In the genomic region with DNA sequence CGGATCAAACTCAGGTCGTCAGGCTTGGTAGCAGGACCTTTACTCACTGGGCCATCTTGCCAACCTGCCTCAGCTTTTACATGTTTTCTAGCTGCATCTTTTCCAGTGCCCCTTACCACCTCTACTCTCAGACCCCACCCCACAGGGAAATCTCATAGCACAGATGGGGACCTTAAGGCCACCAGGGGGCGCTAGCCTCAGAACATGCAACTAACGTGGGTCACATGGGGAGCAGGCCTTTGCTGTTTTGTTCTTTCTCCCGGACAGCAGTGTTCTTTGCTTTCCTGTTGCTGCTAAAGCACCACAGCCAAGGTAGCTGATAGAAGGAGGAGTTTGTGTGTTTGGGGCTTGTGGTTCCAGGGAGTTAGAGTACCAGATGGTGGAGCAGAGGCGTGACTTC, we compare ENCODE assay signal across 10 mouse cellular contexts. TPM values are rescaled to one million over a fixed set of nuclear protein-coding genes. Genes with fewer than 3 reads are reported as not detected.
DNase-seq lines count a peak whose midpoint lies in the region; ATAC-seq lines count a peak whose summit lies in the region.
"Had no signal": no experiment of that assay in that cellular context is flagged by ENCODE, and none has a peak within 500 bp of the region (broad histone marks: within the 10 kb centered on the region; RNA-seq: fewer than 3 reads in every experiment).

No protein-coding gene starts in this region.

- ATAC-seq in hindbrain, embryonic 11.5 days (ENCODE audit: low FRiP score), result no peak
- ATAC-seq in hindbrain, embryonic 13.5 days (ENCODE audit: low FRiP score), result no peak
- peak; percentile 47; the same call in 1 of the 2 replicates for ATAC-seq in monocyte, adult 5-6 weeks (replicated peaks; ENCODE audit: insufficient number of reproducible peaks, low FRiP score, low TSS enrichment, poor library complexity, severe bottlenecking)

- no peaks in the 10 kb centered on the region for H3K9me3 ChIP-seq in hindbrain, embryonic 11.5 days (ENCODE audit: control insufficient read depth, low read length)
- no peaks in the 10 kb centered on the region for H3K9me3 ChIP-seq in hindbrain, embryonic 13.5 days
- H3K9me3 ChIP-seq: limb, embryonic 15.5 days had no signal

- H3K27ac ChIP-seq in hindbrain, embryonic 11.5 days (ENCODE audit: low read depth, low read length), result no peak overlapping the region
- H3K27ac ChIP-seq in hindbrain, embryonic 13.5 days, result no peak overlapping the region
- H3K27ac ChIP-seq: limb, embryonic 15.5 days had no signal

- H3K9ac ChIP-seq in hindbrain, embryonic 11.5 days (ENCODE audit: low read depth, low read length), result no peak overlapping the region
- no peak overlapping the region for H3K9ac ChIP-seq in hindbrain, embryonic 13.5 days
- H3K9ac ChIP-seq: limb, embryonic 15.5 days had no signal

- H3K27me3 ChIP-seq in hindbrain, embryonic 11.5 days (ENCODE audit: control insufficient read depth, insufficient read depth, low read length), result no peaks in the 10 kb centered on the region
- no peaks in the 10 kb centered on the region for H3K27me3 ChIP-seq in hindbrain, embryonic 13.5 days
- H3K27me3 ChIP-seq: limb, embryonic 15.5 days had no signal

- no peak overlapping the region for H3K4me3 ChIP-seq in hindbrain, embryonic 11.5 days (ENCODE audit: low read depth, low read length)
- no peak overlapping the region for H3K4me3 ChIP-seq in hindbrain, embryonic 13.5 days
- H3K4me3 ChIP-seq: erythroblast, embryonic 14.5 days; limb, embryonic 15.5 days had no signal

- H3K36me3 ChIP-seq in hindbrain, embryonic 11.5 days (ENCODE audit: control insufficient read depth, insufficient read depth, low read length), result no peaks in the 10 kb centered on the region
- H3K36me3 ChIP-seq in hindbrain, embryonic 13.5 days, result no peaks in the 10 kb centered on the region

- H3K4me2 ChIP-seq in hindbrain, embryonic 11.5 days (replicated peaks; ENCODE audit: low read depth, low read length), result no peak overlapping the region
- no peak overlapping the region for H3K4me2 ChIP-seq in hindbrain, embryonic 13.5 days
- H3K4me2 ChIP-seq: limb, embryonic 15.5 days had no signal

- H3K4me1 ChIP-seq in hindbrain, embryonic 11.5 days (replicated peaks; ENCODE audit: control insufficient read depth, insufficient read depth, low read length), result no peaks in the 10 kb centered on the region
- H3K4me1 ChIP-seq in hindbrain, embryonic 13.5 days (replicated peaks), result no peaks in the 10 kb centered on the region
- H3K4me1 ChIP-seq: limb, embryonic 15.5 days had no signal

- 48% methylated on average over 6 of the region's 6 CpGs for WGBS in hindbrain, embryonic 11.5 days
- 51% methylated on average over 6 of the region's 6 CpGs for WGBS in hindbrain, embryonic 13.5 days

- DNase-seq in hindbrain, embryonic 11.5 days (ENCODE audit: low spot score), result peak; percentile 67
- DNase-seq in A20 (ENCODE audit: low read depth, low spot score) (peak; percentile 66), R1 (ENCODE audit: low read depth, low spot score) (peak; percentile 90)
- DNase-seq in cerebellum, postnatal 36 days, result peak; percentile 20 to 32
- DNase-seq in kidney, postnatal 10 days, result peak; percentile 71
- peak; percentile 42 to 83 for DNase-seq in thymus, postnatal 10 days (ENCODE audit: low spot score in 2 of 2)

RNA-seq across cellular contexts. Expression of a gene that starts 23.3 kb away (rescaled TPM):
- polyA plus RNA-seq in hindbrain, embryonic 11.5 days (2014; fragmentation: Nextera tagmentation; extraction: Ambion mirVana), result 1.1 and 2.9 TPM in 2 replicates
- polyA plus RNA-seq in hindbrain, embryonic 13.5 days (2015; fragmentation: Nextera tagmentation; extraction: Ambion mirVana), result 1.6 and 1.7 TPM in 2 replicates
- 15.6 to 41.4 TPM (median 18.2 TPM) in 3 replicates for total RNA-seq in monocyte, adult 5-6 weeks (2017)

RNA-seq across cellular contexts. Expression of a gene that starts 23.5 kb away (rescaled TPM):
- polyA plus RNA-seq in hindbrain, embryonic 11.5 days (2014; fragmentation: Nextera tagmentation; extraction: Ambion mirVana), result 15.8 and 21.6 TPM in 2 replicates
- polyA plus RNA-seq in hindbrain, embryonic 13.5 days (2015; fragmentation: Nextera tagmentation; extraction: Ambion mirVana), result 7.3 and 8.2 TPM in 2 replicates
- total RNA-seq in monocyte, adult 5-6 weeks (2017), result 4.6 to 23.2 TPM (median 12.0 TPM) in 3 replicates

Comparison
In these comparisons a context has a peak if more than half of its experiments do, and no peak if none do; other contexts are left out.
1. DNase-seq: peak in every context shown above with its lines; median percentile 90 in R1; 71 in kidney, postnatal 10 days; 67 in hindbrain, embryonic 11.5 days; 66 in A20; 62 in thymus, postnatal 10 days; 26 in cerebellum, postnatal 36 days.